Mouse (Mus musculus) forelimb bud, embryonic 11.5 days (tissue): ENCODE measurements at regions not wholly inside any gene's neighbourhood (a gene's known extent, or its start where the extent isn't known, plus 50 kb on each side); places are given as distances from the start of the nearest gene placed in this dataset.

Experiments
- DNase-seq: peaks from one replicate; pipeline ENCODE4 v3.0.0-alpha.2; 2012; ENCODE audit warnings: low read depth, low spot score

- no peak for DNase-seq
These were observed 398.0 kb downstream of the Prim2 start for GRCm38 (mm10) chr1:33271437-33272145.

- no peak for DNase-seq
These were observed 400.4 kb downstream of the Prim2 start for GRCm38 (mm10) chr1:33269162-33269561.

DNA sequence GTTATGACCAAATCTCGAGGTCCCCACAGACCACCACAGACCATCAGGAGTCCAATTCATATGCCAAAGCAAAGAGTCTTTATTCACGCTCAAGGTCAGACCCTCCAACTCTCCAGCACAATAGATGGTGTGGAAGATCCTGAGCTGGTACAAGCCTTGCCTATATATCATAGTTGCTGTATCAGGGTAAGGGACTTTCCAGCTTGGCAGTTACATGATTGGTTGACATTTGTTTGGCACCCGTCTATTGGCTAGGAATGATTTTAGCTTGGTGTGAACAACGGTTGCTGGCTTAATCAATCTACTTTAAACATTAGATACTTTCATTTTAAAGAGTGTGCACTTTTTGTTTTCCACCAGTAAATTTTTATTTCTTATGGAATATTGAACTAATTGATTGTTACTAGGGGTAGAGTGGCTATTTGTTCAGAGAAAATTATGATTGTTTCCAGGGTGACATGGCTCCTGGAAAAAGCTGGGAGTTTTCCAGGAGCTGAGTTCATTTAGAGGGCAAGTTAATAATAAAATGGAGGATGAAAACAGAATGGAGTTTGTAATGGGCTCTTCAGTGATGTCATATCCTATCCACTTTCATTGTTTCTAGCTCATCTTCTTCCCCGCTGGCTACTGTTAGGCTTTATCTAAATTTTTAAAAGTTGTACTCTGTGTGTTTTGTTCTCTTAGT, 403.7 kb downstream of the Prim2 start:
- no peak for DNase-seq

GRCm38 (mm10) chr1:33249474-33249873, 420.1 kb downstream of the Prim2 start:
- DNase-seq, result no peak

DNA sequence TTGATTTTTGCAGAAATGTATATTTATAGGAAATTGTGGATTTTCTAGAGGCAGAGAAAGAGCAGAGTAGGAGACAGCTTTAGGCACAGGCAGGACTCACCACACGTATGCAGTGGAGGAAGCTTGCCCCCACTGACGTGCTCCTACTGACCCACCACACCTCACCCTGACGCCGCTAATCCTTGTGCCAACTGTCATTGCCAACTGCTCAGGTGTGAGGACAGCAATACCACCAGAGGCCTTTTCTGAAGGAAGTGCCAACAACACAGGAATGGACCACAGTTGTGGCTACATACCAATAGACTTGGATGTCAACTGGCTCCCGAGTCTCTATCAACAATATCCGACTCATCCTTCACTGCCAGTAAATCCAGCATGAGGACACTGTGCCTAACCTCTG, 422.5 kb downstream of the Prim2 start:
- no peak for DNase-seq

DNA sequence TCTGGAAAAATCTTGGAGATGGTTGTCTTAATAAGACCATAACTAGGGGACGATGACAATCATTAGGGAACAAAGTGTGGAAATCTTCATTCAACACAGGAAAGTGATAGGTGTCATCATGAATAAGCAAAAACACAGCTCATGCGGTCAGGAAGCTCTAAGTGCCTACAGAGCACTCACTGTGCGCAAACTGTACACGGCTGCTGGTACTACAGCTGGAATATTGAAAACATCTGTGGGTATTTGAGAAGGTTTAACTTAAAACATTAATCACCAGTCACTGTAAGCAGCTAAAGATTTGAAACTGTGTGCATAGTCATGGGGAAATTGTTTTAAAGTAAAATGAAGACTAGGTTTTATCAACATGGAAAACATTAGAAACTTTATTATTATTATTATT, 424.4 kb downstream of the Prim2 start:
- peak; percentile 16 for DNase-seq

DNA sequence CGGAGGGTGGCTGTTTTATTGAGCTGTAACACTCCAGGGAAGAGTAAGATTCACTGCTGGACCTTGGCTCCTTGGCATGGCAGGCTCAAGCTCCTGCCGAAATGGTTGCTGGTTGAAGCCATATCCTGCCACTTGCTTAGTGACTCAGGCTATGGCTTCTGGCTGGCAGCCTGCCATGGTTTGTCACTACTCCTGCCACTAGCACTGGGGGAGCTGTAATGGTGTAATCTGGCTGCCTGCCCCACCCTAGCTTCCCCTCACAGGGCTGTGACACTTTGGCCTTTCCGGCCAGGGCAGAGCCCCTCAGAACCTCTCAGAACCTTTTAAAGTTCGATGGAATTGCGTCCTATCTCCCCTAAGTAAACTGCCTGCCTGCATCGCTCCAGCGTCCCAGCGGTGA, 424.9 kb downstream of the Prim2 start:
- DNase-seq, result no peak

DNA sequence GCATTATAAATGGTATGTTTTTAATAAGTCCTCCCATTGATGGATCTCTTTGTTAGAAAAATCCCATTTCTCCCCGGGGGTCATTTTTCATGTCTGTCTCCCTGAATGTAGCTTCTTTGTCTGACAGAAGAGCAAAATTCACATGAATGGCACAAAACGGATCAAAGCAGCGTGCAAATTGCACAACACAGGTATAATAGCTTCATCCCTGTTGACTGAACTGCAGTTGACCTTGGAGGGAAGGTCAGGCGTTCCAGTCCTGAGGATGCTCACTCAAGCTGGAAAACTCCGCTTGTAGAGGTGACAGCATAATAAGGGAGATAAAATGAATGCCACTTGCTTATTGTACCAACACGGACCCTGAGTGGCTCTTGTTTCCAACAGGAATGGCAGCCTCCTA, 446.6 kb downstream of the Prim2 start:
- no peak for DNase-seq

GRCm38 (mm10) chr1:33214815-33215214, 454.8 kb downstream of the Prim2 start:
- DNase-seq, result no peak

- no peak for DNase-seq
These were observed 455.2 kb downstream of the Prim2 start for GRCm38 (mm10) chr1:33214394-33214793.

DNA sequence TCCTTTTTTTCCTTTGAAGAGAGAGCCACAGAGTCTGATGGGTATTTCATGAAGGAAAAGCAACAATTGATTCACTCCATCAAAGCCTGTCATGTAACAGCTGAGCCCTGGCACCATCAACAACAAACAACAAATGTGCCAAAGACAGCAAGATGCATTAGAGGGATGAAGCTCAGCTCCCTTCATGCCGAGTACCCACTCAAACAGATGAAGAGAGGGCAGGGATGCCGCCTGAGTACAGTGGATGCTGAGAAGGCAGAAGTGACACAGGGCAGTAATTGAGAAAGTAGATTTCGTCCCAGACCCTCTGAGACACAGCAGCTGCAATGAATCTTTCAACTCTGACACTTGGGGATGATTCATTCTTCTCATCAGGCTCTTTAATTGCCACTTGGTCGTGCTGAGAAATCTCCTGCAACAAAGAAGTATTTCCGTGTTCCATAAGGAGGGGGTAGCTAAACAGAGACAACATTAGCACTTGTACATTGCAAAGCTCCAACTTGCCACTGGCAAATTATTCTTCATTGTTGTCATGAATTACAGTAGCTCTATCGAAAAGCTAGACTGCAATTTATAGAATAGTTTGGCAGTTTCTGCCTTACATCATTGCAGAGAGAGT, 467.9 kb downstream of the Prim2 start:
- peak; percentile 8 for DNase-seq

DNA sequence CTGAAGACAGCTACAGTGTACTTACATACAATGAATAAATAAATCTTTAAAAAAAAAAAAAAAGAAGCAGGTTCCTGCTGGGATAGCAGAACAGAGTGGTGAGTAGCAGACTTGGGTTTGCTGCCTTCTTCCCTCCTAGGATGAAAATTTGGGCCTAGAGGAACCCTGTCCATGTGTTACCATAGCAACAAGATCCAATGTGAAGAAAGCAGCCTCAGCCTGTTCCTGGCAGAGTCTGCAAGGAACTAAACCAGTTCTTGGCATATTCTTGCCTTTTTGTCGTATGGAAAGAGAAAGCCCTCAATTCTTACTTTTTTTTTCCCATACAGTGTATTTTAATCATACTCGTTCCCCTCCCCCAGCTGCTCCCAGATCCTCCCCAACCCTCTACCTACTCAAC, 474.5 kb downstream of the Prim2 start:
- DNase-seq, result no peak

GRCm38 (mm10) chr1:33174646-33175435, 494.8 kb downstream of the Prim2 start:
- DNase-seq, result no peak

GRCm38 (mm10) chr1:33136991-33137390, 532.6 kb downstream of the Prim2 start:
- DNase-seq, result no peak

GRCm38 (mm10) chr1:33130351-33130750, 539.2 kb downstream of the Prim2 start:
- DNase-seq, result no peak

DNA sequence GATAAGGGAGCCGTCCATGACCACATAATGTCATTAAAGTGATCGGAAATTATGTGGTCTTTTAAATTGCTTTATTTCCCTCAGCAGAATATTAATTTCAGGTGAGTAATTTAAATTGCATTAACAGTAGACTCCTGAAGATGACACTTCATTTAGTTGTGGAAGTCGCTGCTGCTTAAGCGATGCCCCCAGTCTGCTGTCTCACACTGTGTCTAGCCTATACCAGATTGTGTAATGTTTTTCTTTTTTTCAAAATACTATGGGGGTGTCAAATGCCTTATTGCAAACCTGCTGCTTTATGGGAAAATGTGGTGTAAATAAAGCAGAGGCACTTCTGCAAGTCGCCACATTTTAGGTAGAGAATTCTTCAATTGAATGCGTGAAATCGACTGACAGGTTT, 544.5 kb downstream of the Prim2 start:
- DNase-seq, result no peak

DNA sequence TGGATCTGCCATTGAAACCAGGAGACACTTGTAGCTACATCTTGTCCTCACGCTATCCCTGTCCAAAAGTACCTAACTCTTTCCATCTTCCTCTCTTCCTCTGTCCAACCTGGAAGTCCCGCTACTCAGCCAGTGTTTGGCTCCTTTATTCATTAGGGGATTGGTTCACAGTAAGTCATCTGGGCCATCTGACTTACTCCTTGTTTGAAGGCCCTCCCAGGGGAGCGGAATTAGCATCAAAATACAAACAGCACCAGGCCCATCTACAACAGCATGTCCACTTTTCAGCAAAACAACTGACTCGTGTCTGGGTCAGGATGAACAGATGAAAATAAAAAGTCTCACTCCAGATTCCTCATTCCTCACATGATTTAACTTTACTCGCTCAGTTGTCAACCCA, 559.2 kb upstream of the Gm5415 start:
- no peak for DNase-seq

DNA sequence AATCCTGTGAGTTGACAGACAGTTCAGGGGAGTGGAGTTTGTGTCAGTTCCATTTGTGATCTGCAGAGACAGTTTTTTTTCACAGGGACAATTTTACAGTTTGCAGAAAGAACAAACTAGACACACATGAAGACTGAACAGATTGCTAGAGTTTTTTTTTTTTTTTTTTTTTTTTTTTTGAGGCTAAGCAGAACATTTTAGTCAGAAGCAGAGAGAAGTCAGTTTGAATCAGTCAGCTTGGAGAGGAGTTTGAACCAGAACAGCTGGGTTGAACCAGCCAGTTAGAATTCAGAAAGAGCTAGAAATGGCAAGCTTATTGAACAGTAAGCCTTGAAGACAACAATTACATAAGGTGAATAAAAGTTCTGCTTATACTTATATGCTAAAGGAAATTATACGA, 557.2 kb upstream of the Gm5415 start:
- no peak for DNase-seq

- DNase-seq, result no peak
These were observed 551.0 kb upstream of the Gm5415 start for GRCm38 (mm10) chr1:33098062-33098461.

DNA sequence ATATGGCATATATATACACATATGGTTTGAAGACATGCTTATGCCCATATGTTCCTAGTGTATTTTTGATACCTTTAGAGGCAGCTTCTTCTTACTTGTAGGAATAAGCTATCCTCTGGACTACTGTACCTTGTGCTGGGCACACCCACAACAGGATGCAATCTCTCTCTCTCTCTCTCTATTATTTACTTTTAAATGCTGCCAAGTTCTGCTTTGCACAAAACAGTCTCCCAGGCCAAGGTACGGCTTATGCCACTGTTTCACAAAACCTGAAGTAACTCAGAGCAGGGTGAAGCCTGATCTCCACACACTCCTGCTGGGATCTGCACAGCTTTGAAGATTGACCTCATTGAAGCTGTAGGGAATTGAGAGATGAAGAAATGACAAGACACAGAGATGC, 549.8 kb upstream of the Gm5415 start:
- no peak for DNase-seq

DNA sequence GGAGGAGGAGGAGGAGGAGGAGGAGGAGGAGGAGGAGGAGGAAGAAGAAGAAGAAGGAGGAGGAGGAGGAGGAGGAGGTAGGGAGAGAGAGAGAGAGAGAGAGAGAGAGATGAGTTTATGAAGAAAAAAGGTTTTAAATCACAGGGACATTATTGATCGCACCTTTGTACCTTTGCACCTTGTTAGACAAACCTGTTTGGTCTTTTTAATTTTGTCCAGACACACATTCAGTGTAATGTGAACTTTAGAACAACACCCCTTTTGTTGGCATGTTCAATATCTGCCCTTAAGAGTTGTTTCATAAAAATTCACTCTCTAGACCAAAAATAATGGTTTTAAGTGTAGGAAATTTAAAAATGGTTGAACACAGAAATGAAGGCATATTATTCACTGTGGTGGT, 527.5 kb upstream of the Gm5415 start:
- DNase-seq, result no peak

DNA sequence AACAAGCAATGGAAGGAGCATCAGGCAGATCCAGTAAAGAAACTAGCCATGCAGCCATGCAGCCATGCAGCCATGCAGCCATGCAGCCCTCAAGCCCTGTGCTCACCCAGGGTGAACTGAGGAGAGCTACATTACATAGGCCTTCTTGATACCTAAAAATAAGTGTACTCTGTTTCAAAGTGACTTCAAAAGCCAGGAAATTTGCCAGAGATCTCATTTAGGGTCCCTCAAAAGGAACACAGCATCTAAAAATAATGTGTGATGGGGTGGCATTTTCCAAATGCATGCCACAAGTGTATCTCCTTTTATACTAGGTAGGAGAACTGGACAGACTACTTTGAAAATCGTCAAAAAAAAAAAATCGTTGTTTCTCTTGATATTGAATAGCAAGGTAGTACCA, 510.9 kb upstream of the Gm5415 start:
- DNase-seq, result no peak
